Mouse (Mus musculus) heart, embryonic 11.5 days (tissue): ENCODE data around the gene Iqcf6. TPM values are rescaled to one million over a fixed set of nuclear protein-coding genes. Genes with fewer than 3 reads are reported as not detected.
A peak's percentile ranks its signal among the peaks of the same experiment; 100 is the strongest.
"Not testable (repeated sequence)": the region's sequence is repeated elsewhere in the genome, so short reads cannot be mapped to it uniquely, and the experiment has no call there.

Source experiments
- ATAC-seq: fragments of 200-750 bp; cut with Nextera tagmentation; replicated peaks from 2 replicates; pipeline ENCODE4 v1.8.0; 2017; ENCODE audit warnings: moderate library complexity; ENCODE audit not compliant: insufficient number of reproducible peaks, low FRiP score, low TSS enrichment
- H3K27ac ChIP-seq: fragments of 300-500 bp; sonication (generic); 2 replicates; pipeline ENCODE4 v1.5.1; 2014; ENCODE audit warnings: mild to moderate bottlenecking, low read depth, low read length
- H3K27me3 ChIP-seq: fragments of 300-500 bp; sonication (generic); 2 replicates; pipeline ENCODE4 v1.6.1; 2014; ENCODE audit warnings: mild to moderate bottlenecking, low read length, mixed read lengths; ENCODE audit not compliant: control insufficient read depth, insufficient read depth
- H3K36me3 ChIP-seq: fragments of 300-500 bp; sonication (generic); 2 replicates; pipeline ENCODE4 v1.6.1; 2014; ENCODE audit warnings: mild to moderate bottlenecking, low read length, moderate library complexity, mixed read lengths; ENCODE audit not compliant: control insufficient read depth, insufficient read depth
- H3K4me1 ChIP-seq: fragments of 300-500 bp; sonication (generic); 2 replicates; pipeline ENCODE4 v1.6.1; 2014; ENCODE audit warnings: low read length; ENCODE audit not compliant: control insufficient read depth, insufficient read depth
- H3K4me2 ChIP-seq: fragments of 300-500 bp; sonication (generic); 2 replicates; pipeline ENCODE4 v1.6.1; 2014; ENCODE audit warnings: mild to moderate bottlenecking, moderate library complexity
- H3K4me3 ChIP-seq: fragments of 300-500 bp; sonication (generic); 2 replicates; pipeline ENCODE4 v1.5.1; 2014; ENCODE audit warnings: low read depth, low read length
- H3K9ac ChIP-seq: fragments of 300-500 bp; sonication (generic); 2 replicates; pipeline ENCODE4 v1.6.1; 2014; ENCODE audit warnings: mild to moderate bottlenecking, low read depth, low read length, moderate library complexity
- H3K9me3 ChIP-seq: fragments of 300-500 bp; sonication (generic); replicated peaks from 2 replicates; pipeline ENCODE4 v1.6.1; 2016; ENCODE audit warnings: low read length; ENCODE audit not compliant: control insufficient read depth
- WGBS: fragments of 180-500 bp; shearing (Covaris S2); extraction: QIAGEN DNeasy Blood & Tissue Kit; methylation state at CpG from one replicate; pipeline ENCODE4 v1.1.7; 2014; ENCODE audit not compliant: insufficient replicate concordance; 5-methylcytosine and 5-hydroxymethylcytosine counted together
- polyA plus RNA-seq: library from polyadenylated mRNA; unstranded; fragments of >200 nt; fragmentation: Nextera tagmentation; extraction: Ambion mirVana; gene quantifications from 2 replicates; pipeline ENCODE4 v1.2.1, GENCODE M21; 2014

Iqcf6 gene
- not detected in 2 replicates for polyA plus RNA-seq

GRCm38 (mm10) chr9:106626282-106626681, at the start of gene Iqcf6:
TSS of gene Iqcf6 (plus strand) at chr9:106626582.
- no peaks in the 10 kb centered on the region for H3K4me1 ChIP-seq
- 75% methylated on average over 2 of the region's 2 CpGs for WGBS
- no peak for ATAC-seq
- H3K4me3 ChIP-seq = no peak within 1 kb of the TSS
- H3K9me3 ChIP-seq = no peaks in the 10 kb centered on the region
- no peak within 1 kb of the TSS for H3K4me2 ChIP-seq
- H3K27ac ChIP-seq = no peak within 1 kb of the TSS
- no peaks in the 10 kb centered on the region for H3K36me3 ChIP-seq
- H3K9ac ChIP-seq = no peak within 1 kb of the TSS
- H3K27me3 ChIP-seq = no peaks in the 10 kb centered on the region

GRCm38 (mm10) chr9:106580016-106580415, 46.4 kb upstream of the Iqcf6 start:
- no peak for ATAC-seq
- Histone ChIP-seq H3K9ac (no peak overlapping the region), H3K27me3 (no peaks in the 10 kb centered on the region), H3K27ac (no peak overlapping the region), H3K4me1 (no peaks in the 10 kb centered on the region), H3K36me3 (no peaks in the 10 kb centered on the region), H3K4me3 (no peak overlapping the region), H3K9me3 (no peaks in the 10 kb centered on the region; the same call in 1 of the 2 replicates), H3K4me2 (no peak overlapping the region)
- WGBS = 72% methylated on average over 7 of the region's 7 CpGs

- no peak for ATAC-seq
- Histone ChIP-seq H3K4me2 (no peak overlapping the region), H3K4me1 (no peaks in the 10 kb centered on the region), H3K27ac (no peak overlapping the region), H3K4me3 (no peak overlapping the region), H3K9me3 (no peaks in the 10 kb centered on the region; the same call in 1 of the 2 replicates), H3K27me3 (no peaks in the 10 kb centered on the region), H3K36me3 (no peaks in the 10 kb centered on the region), H3K9ac (no peak overlapping the region)
- WGBS = 69% methylated on average over 1 of the region's 1 CpGs
Measured at GRCm38 (mm10) chr9:106582552-106582951, 43.8 kb upstream of the Iqcf6 start.

- H3K4me2 ChIP-seq = no peak overlapping the region
- no peak for ATAC-seq
- no peaks in the 10 kb centered on the region for H3K4me1 ChIP-seq
- H3K27ac ChIP-seq = no peak overlapping the region
- H3K27me3 ChIP-seq = no peaks in the 10 kb centered on the region
- WGBS = 84% methylated on average over 5 of the region's 5 CpGs
- H3K36me3 ChIP-seq = no peaks in the 10 kb centered on the region
- no peaks in the 10 kb centered on the region for H3K9me3 ChIP-seq
- no peak overlapping the region for H3K4me3 ChIP-seq
- no peak overlapping the region for H3K9ac ChIP-seq
Measured at GRCm38 (mm10) chr9:106592158-106592557, 34.2 kb upstream of the Iqcf6 start.

GRCm38 (mm10) chr9:106595402-106595801, 31.0 kb upstream of the Iqcf6 start:
- not testable (repeated sequence) for H3K9me3 ChIP-seq, H3K27ac ChIP-seq, H3K27me3 ChIP-seq, H3K9ac ChIP-seq, H3K4me2 ChIP-seq, H3K4me3 ChIP-seq, H3K36me3 ChIP-seq, H3K4me1 ChIP-seq
- peak; percentile 42; the same call in 1 of the 2 replicates for ATAC-seq
- 10% methylated on average over 4 of the region's 4 CpGs for WGBS

GRCm38 (mm10) chr9:106595836-106596235, 30.5 kb upstream of the Iqcf6 start:
- WGBS = 46% methylated on average over 7 of the region's 7 CpGs
- no peaks in the 10 kb centered on the region for H3K4me1 ChIP-seq
- H3K36me3 ChIP-seq = no peaks in the 10 kb centered on the region
- H3K27ac ChIP-seq = no peak overlapping the region
- no peaks in the 10 kb centered on the region for H3K9me3 ChIP-seq
- H3K27me3 ChIP-seq = no peaks in the 10 kb centered on the region; the same call in 1 of the 2 replicates
- H3K4me2 ChIP-seq = no peak overlapping the region
- H3K9ac ChIP-seq = no peak overlapping the region
- no peak overlapping the region for H3K4me3 ChIP-seq
- no peak for ATAC-seq

GRCm38 (mm10) chr9:106598466-106598865, 27.9 kb upstream of the Iqcf6 start:
- no peaks in the 10 kb centered on the region for H3K36me3 ChIP-seq
- no peaks in the 10 kb centered on the region for H3K4me1 ChIP-seq
- ATAC-seq = no peak
- H3K9me3 ChIP-seq = no peaks in the 10 kb centered on the region
- no peak overlapping the region for H3K4me2 ChIP-seq
- H3K4me3 ChIP-seq = no peak overlapping the region
- no peak overlapping the region for H3K27ac ChIP-seq
- 34% methylated on average over 7 of the region's 7 CpGs for WGBS
- H3K9ac ChIP-seq = no peak overlapping the region
- H3K27me3 ChIP-seq = no peaks in the 10 kb centered on the region; the same call in 1 of the 2 replicates

- WGBS = 27% methylated on average over 8 of the region's 8 CpGs
- Histone ChIP-seq H3K27ac (no peak overlapping the region), H3K4me1 (no peaks in the 10 kb centered on the region), H3K9me3 (no peaks in the 10 kb centered on the region), H3K27me3 (no peaks in the 10 kb centered on the region; the same call in 1 of the 2 replicates), H3K4me3 (no peak overlapping the region), H3K4me2 (no peak overlapping the region), H3K36me3 (no peaks in the 10 kb centered on the region), H3K9ac (no peak overlapping the region)
- no peak for ATAC-seq
Measured at GRCm38 (mm10) chr9:106600546-106600945, 25.8 kb upstream of the Iqcf6 start.

GRCm38 (mm10) chr9:106610727-106611126, 15.7 kb upstream of the Iqcf6 start:
- H3K9ac ChIP-seq = no peak overlapping the region
- no peak for ATAC-seq
- WGBS = 82% methylated on average over 4 of the region's 4 CpGs
- no peaks in the 10 kb centered on the region for H3K4me1 ChIP-seq
- H3K4me3 ChIP-seq = no peak overlapping the region
- no peaks in the 10 kb centered on the region for H3K9me3 ChIP-seq
- H3K4me2 ChIP-seq = no peak overlapping the region
- H3K27ac ChIP-seq = no peak overlapping the region
- H3K27me3 ChIP-seq = no peaks in the 10 kb centered on the region
- no peaks in the 10 kb centered on the region for H3K36me3 ChIP-seq
